Mouse (Mus musculus) MEL (cell line): ENCODE measurements around the gene Hspa1a. TPM values are rescaled to one million over a fixed set of nuclear protein-coding genes. Genes with fewer than 3 reads are reported as not detected.

Experiments
- DNase-seq: peaks from one replicate; pipeline ENCODE4 v3.0.0; 2011; ENCODE audit warnings: low read depth, low spot score
- H3K27ac ChIP-seq: 2 replicates; pipeline ENCODE4 v1.5.1; 2012; ENCODE audit warnings: low read depth, mild to moderate bottlenecking, control low read depth, low read length, moderate library complexity; ENCODE audit not compliant: control insufficient read depth
- H3K27me3 ChIP-seq, 2 experiments: fragments of 150-350 bp in 1 of 2; sonication (generic) in 1 of 2; 2 replicates each; pipeline ENCODE4 v1.6.1; 2012; ENCODE audit warnings: low read length in 2 of 2, mild to moderate bottlenecking in 2 of 2, improper control_type of control experiment in 1 of 2, moderate library complexity in 1 of 2; ENCODE audit not compliant: insufficient read depth in 2 of 2, control insufficient read depth in 1 of 2
- H3K36me3 ChIP-seq, 2 experiments: 2 replicates each; pipeline ENCODE4 v1.6.1; 2012 to 2014; ENCODE audit warnings: low read length in 2 of 2, improper control_type of control experiment in 1 of 2, inconsistent platforms in 1 of 2, mild to moderate bottlenecking in 1 of 2; ENCODE audit not compliant: insufficient read depth in 2 of 2, control insufficient read depth in 1 of 2
- H3K4me1 ChIP-seq, 2 experiments: fragments of 150-350 bp in 1 of 2; sonication (generic) in 1 of 2; 2 replicates each; pipeline ENCODE4 v1.6.1; 2012; ENCODE audit warnings: low read length in 2 of 2, improper control_type of control experiment in 1 of 2, mild to moderate bottlenecking in 1 of 2; ENCODE audit not compliant: insufficient read depth in 2 of 2, control insufficient read depth in 1 of 2
- H3K4me3 ChIP-seq, 2 experiments: fragments of 150-350 bp in 1 of 2; sonication (generic) in 1 of 2; 2 replicates each; pipeline ENCODE4 v1.5.1; 2012; ENCODE audit warnings: low read depth in 2 of 2, low read length in 2 of 2, mild to moderate bottlenecking in 2 of 2, moderate library complexity in 2 of 2, control low read depth in 1 of 2, improper control_type of control experiment in 1 of 2; ENCODE audit not compliant: control insufficient read depth in 1 of 2, insufficient read depth in 1 of 2
- H3K79me2 ChIP-seq: 2 replicates; pipeline ENCODE4 v1.6.1; 2012; ENCODE audit warnings: mild to moderate bottlenecking, low read length, moderate library complexity; ENCODE audit not compliant: control insufficient read depth, poor library complexity, insufficient read depth
- H3K9ac ChIP-seq: 2 replicates; pipeline ENCODE4 v1.6.1; 2012; ENCODE audit warnings: low read depth, mild to moderate bottlenecking, control low read depth, low read length, moderate library complexity; ENCODE audit not compliant: control insufficient read depth, poor library complexity, severe bottlenecking
- H3K9me3 ChIP-seq: fragments of 150-350 bp; sonication (generic); replicated peaks from 2 replicates; pipeline ENCODE4 v1.6.1; 2012; ENCODE audit warnings: mild to moderate bottlenecking, low read length, improper control_type of control experiment, moderate library complexity; ENCODE audit not compliant: insufficient read depth
- CHD1 ChIP-seq: IDR thresholded peaks from 2 replicates; pipeline ENCODE4 v1.6.1; 2012; ENCODE audit warnings: low read depth, mild to moderate bottlenecking, inconsistent platforms, low read length, improper control_type of control experiment
- CHD2 ChIP-seq: IDR thresholded peaks from 2 replicates; pipeline ENCODE4 v1.6.1; 2011; ENCODE audit warnings: low read length, improper control_type of control experiment
- CTCF ChIP-seq, 3 experiments: IDR thresholded peaks in 2 of 3; conservative IDR thresholded peaks in 1 of 3; 2 replicates each; pipeline ENCODE4 v1.5.1; 2011 to 2012; ENCODE audit warnings: low read length in 3 of 3, low read depth in 2 of 3, mild to moderate bottlenecking in 2 of 3, improper control_type of control experiment in 1 of 3, inconsistent platforms in 1 of 3, mixed read lengths in 1 of 3, moderate library complexity in 1 of 3; ENCODE audit not compliant: control insufficient read depth in 1 of 3, insufficient read depth in 1 of 3, poor library complexity in 1 of 3, severe bottlenecking in 1 of 3
- E2F4 ChIP-seq: IDR thresholded peaks from 2 replicates; pipeline ENCODE4 v1.6.1; 2011; ENCODE audit warnings: low read depth, low read length, improper control_type of control experiment, borderline replicate concordance
- EP300 ChIP-seq, 2 experiments: IDR thresholded peaks; 2 replicates each; pipeline ENCODE4 v1.6.1; 2011; ENCODE audit warnings: improper control_type of control experiment in 2 of 2, low read length in 2 of 2, low read depth in 1 of 2, mild to moderate bottlenecking in 1 of 2
- GABPA ChIP-seq: IDR thresholded peaks from 2 replicates; pipeline ENCODE4 v1.6.1; 2012; ENCODE audit warnings: low read depth, mild to moderate bottlenecking, inconsistent platforms, low read length, improper control_type of control experiment, moderate library complexity
- JUND ChIP-seq: IDR thresholded peaks from 2 replicates; pipeline ENCODE4 v1.6.1; 2011; ENCODE audit warnings: low read depth, mild to moderate bottlenecking, improper control_type of control experiment, low read length
- KAT2A ChIP-seq: conservative IDR thresholded peaks from 2 replicates; pipeline ENCODE4 v1.6.1; 2012; ENCODE audit warnings: low read depth, low read length, improper control_type of control experiment, inconsistent platforms
- MAX ChIP-seq: IDR thresholded peaks from 2 replicates; pipeline ENCODE4 v1.6.1; 2011; ENCODE audit warnings: low read length, improper control_type of control experiment
- MAZ ChIP-seq: IDR thresholded peaks from 2 replicates; pipeline ENCODE4 v1.6.1; 2012; ENCODE audit warnings: low read depth, mild to moderate bottlenecking, inconsistent platforms, low read length, improper control_type of control experiment
- MEF2A ChIP-seq: IDR thresholded peaks from 2 replicates; pipeline ENCODE4 v1.6.1; 2014; ENCODE audit warnings: low read depth, mild to moderate bottlenecking, inconsistent platforms, low read length, improper control_type of control experiment; ENCODE audit not compliant: poor library complexity, insufficient replicate concordance, severe bottlenecking; ENCODE audit errors: extremely low read depth
- MXI1 ChIP-seq: IDR thresholded peaks from 2 replicates; pipeline ENCODE4 v1.6.1; 2011; ENCODE audit warnings: mild to moderate bottlenecking, low read depth, low read length, improper control_type of control experiment
- NELFE ChIP-seq: IDR thresholded peaks from 2 replicates; pipeline ENCODE4 v1.6.1; 2011; ENCODE audit warnings: low read depth, low read length, improper control_type of control experiment
- NRF1 ChIP-seq: IDR thresholded peaks from 2 replicates; pipeline ENCODE4 v1.6.1; 2014; ENCODE audit warnings: low read depth, mild to moderate bottlenecking, inconsistent platforms, low read length, improper control_type of control experiment, moderate library complexity; ENCODE audit not compliant: poor library complexity, insufficient read depth, severe bottlenecking
- POLR2AphosphoS2 ChIP-seq: IDR thresholded peaks from 2 replicates; pipeline ENCODE4 v1.6.1; 2011; ENCODE audit warnings: low read length, improper control_type of control experiment
- POLR2AphosphoS5 ChIP-seq: IDR thresholded peaks from 2 replicates; pipeline ENCODE4 v1.6.1; 2012; ENCODE audit warnings: low read depth, borderline replicate concordance, mild to moderate bottlenecking, inconsistent platforms, low read length, moderate library complexity, mixed read lengths
- SMC3 ChIP-seq: IDR thresholded peaks from 2 replicates; pipeline ENCODE4 v1.6.1; 2011; ENCODE audit warnings: low read depth, low read length, improper control_type of control experiment
- TAL1 ChIP-seq: IDR thresholded peaks from 2 replicates; pipeline ENCODE4 v1.6.1; 2012; ENCODE audit warnings: mild to moderate bottlenecking, inconsistent platforms, low read length, moderate library complexity, mixed read lengths
- TBP ChIP-seq: IDR thresholded peaks from 2 replicates; pipeline ENCODE4 v1.8.0; 2011; ENCODE audit warnings: low read depth, low read length, improper control_type of control experiment
- USF2 ChIP-seq, 2 experiments: IDR thresholded peaks; 2 replicates each; pipeline ENCODE4 v1.6.1; 2011 to 2012; ENCODE audit warnings: improper control_type of control experiment in 2 of 2, low read length in 2 of 2, borderline replicate concordance in 1 of 2, inconsistent platforms in 1 of 2, low read depth in 1 of 2, mild to moderate bottlenecking in 1 of 2; ENCODE audit not compliant: insufficient read depth in 1 of 2
- ZMIZ1 ChIP-seq: IDR thresholded peaks from 2 replicates; pipeline ENCODE4 v1.6.1; 2012; ENCODE audit warnings: low read depth, mild to moderate bottlenecking, inconsistent platforms, low read length, improper control_type of control experiment, moderate library complexity
- polyA plus RNA-seq, 2 experiments: library from polyadenylated mRNA; stranded (reverse) in 1 of 2; unstranded in 1 of 2; fragments of >175 nt in 1 of 2; fragments of >200 nt in 1 of 2; gene quantifications; 2 replicates each; pipeline versions ENCODE4 v1.2.1 to v1.2.4; 2012; ENCODE audit warnings: low replicate concordance in 2 of 2, low read depth in 1 of 2; ENCODE audit not compliant: insufficient read length in 2 of 2, insufficient read depth in 1 of 2, missing spikeins in 1 of 2
- total RNA-seq: library from RNA; depleted of rRNA; stranded (reverse); fragments of 300-350 nt; gene quantifications from 2 replicates; pipeline ENCODE4 v1.2.3, GENCODE M21; 2012

The Hspa1a gene
- total and polyA plus RNA-seq, 3 experiments = not detected

- TF ChIP-seq USF2 (IDR thresholded peaks at IDR 0.05; ENCODE audit: borderline replicate concordance in 1 of 2, insufficient read depth in 1 of 2, low read depth in 1 of 2, low read length in 2 of 2) = no peak
Observed at GRCm38 (mm10) chr17:34994751-34995150, 22.8 kb upstream of the Hspa1a start (continued).

- peaks cover 0 to 6% of the 10 kb centered on the region in 2 experiments; a peak in 3 of 4 replicates for H3K36me3 ChIP-seq
- H3K4me1 ChIP-seq = no peaks in the 10 kb centered on the region; a peak in 1 of 4 replicates
- H3K27ac ChIP-seq = no peak overlapping the region
- H3K4me3 ChIP-seq = no peak overlapping the region
- no peaks in the 10 kb centered on the region for H3K9me3 ChIP-seq
- no peak overlapping the region for H3K9ac ChIP-seq
- peak; percentile 33; the same call in 1 of the 2 replicates for TF ChIP-seq SMC3
- no peak for TF ChIP-seq TAL1
- TF ChIP-seq CTCF (IDR thresholded peaks at IDR 0.05 in 2 of 3, conservative IDR thresholded peaks at IDR 0.05 in 1 of 3; ENCODE audit: control insufficient read depth in 1 of 3, insufficient read depth in 1 of 3, low read depth in 2 of 3, low read length in 3 of 3, poor library complexity in 1 of 3, severe bottlenecking in 1 of 3) = peak; percentile 11 to 39 (median 23); a peak in 3 of 6 replicates
- TF ChIP-seq CHD2 = no peak
- TF ChIP-seq POLR2AphosphoS2 = no peak
- peak; percentile 40 for DNase-seq
- no peaks in the 10 kb centered on the region for H3K27me3 ChIP-seq
- peaks cover 30% of the 10 kb centered on the region for H3K79me2 ChIP-seq
Observed at GRCm38 (mm10) chr17:34984218-34984617, 12.3 kb upstream of the Hspa1a start.

GRCm38 (mm10) chr17:34982328-34982727, 10.4 kb upstream of the Hspa1a start:
- H3K9ac ChIP-seq = peak overlapping the region; percentile 99
- peak overlapping the region; percentile 94 for H3K27ac ChIP-seq
- H3K4me3 ChIP-seq = peak overlapping the region; percentile 88 to 89
- no peaks in the 10 kb centered on the region; a peak in 1 of 4 replicates for H3K4me1 ChIP-seq
- H3K9me3 ChIP-seq = no peaks in the 10 kb centered on the region
- peaks cover 30% of the 10 kb centered on the region for H3K79me2 ChIP-seq
- DNase-seq = peak; percentile 49
- TF ChIP-seq TBP (peak; percentile 30; the same call in 1 of the 2 replicates), NELFE (no peak)
- H3K27me3 ChIP-seq = no peaks in the 10 kb centered on the region
- H3K36me3 ChIP-seq = peaks cover 0 to 6% of the 10 kb centered on the region in 2 experiments; a peak in 2 of 4 replicates

- H3K27ac ChIP-seq = peak within 1 kb of the TSS; percentile 94
- H3K4me1 ChIP-seq = no peaks in the 10 kb centered on the region; a peak in 1 of 4 replicates
- H3K9ac ChIP-seq = peak within 1 kb of the TSS; percentile 99
- H3K79me2 ChIP-seq = peaks cover 30% of the 10 kb centered on the region
- no peaks in the 10 kb centered on the region for H3K27me3 ChIP-seq
- H3K9me3 ChIP-seq = no peaks in the 10 kb centered on the region
- peak; percentile 90 for DNase-seq
- peak within 1 kb of the TSS; percentile 88 to 89 for H3K4me3 ChIP-seq
- peaks cover 0 to 6% of the 10 kb centered on the region in 2 experiments; a peak in 2 of 4 replicates for H3K36me3 ChIP-seq
- TF ChIP-seq SMC3 (no peak), MAX (peak; percentile 81), MAZ (0 out of 2 replicates have a peak, but pooled peaks have one; percentile 38), TBP (0 out of 2 replicates have a peak, but pooled peaks have one; percentile 75), USF2 (IDR thresholded peaks at IDR 0.05; ENCODE audit: borderline replicate concordance in 1 of 2, insufficient read depth in 1 of 2, low read depth in 1 of 2, low read length in 2 of 2) (no peak), POLR2AphosphoS5 (no peak), MXI1 (peak; percentile 89), ZMIZ1 (0 out of 2 replicates have a peak, but pooled peaks have one; percentile 32), KAT2A (peak; percentile 35; the same call in 1 of the 2 replicates), TAL1 (no peak), CTCF (IDR thresholded peaks at IDR 0.05 in 2 of 3, conservative IDR thresholded peaks at IDR 0.05 in 1 of 3; ENCODE audit: control insufficient read depth in 1 of 3, insufficient read depth in 1 of 3, low read depth in 2 of 3, low read length in 3 of 3, poor library complexity in 1 of 3, severe bottlenecking in 1 of 3) (no peak), GABPA (no peak), EP300 (IDR thresholded peaks at IDR 0.05; ENCODE audit: low read depth in 1 of 2, low read length in 2 of 2) (no peak), MEF2A (no peak), CHD1 (no peak), E2F4 (0 out of 2 replicates have a peak, but pooled peaks have one; percentile 49), NRF1 (peak; percentile 94), JUND (no peak)
Observed at GRCm38 (mm10) chr17:34981690-34982180, 9.8 kb upstream of the Hspa1a start, which contains the start of gene Lsm2. TSS of gene Lsm2 (plus strand) at chr17:34981862.
